Mouse (Mus musculus): ENCODE measurements around the gene Adgrb3. TPM values are rescaled to one million over a fixed set of nuclear protein-coding genes. Genes with fewer than 3 reads are reported as not detected.
"Not testable (repeated sequence)": the region's sequence is repeated elsewhere in the genome, so short reads cannot be mapped to it uniquely, and the experiment has no call there.

Adgrb3 gene
- polyA plus RNA-seq, 1 experiment from 2014 or later = 1.5 TPM

- Histone ChIP-seq H3K4me3 (no peak overlapping the region), H3K27me3 (no peaks in the 10 kb centered on the region), H3K4me2 (replicated peaks) (no peak overlapping the region), H3K9me3 (no peaks in the 10 kb centered on the region), H3K9ac (no peak overlapping the region), H3K27ac (no peak overlapping the region), H3K36me3 (no peaks in the 10 kb centered on the region), H3K4me1 (no peaks in the 10 kb centered on the region)
- ATAC-seq (ENCODE audit: low FRiP score, low read depth) = no peak
- 84% methylated on average over 2 of the region's 2 CpGs for whole genome bisulfite sequencing
Observed at GRCm38 (mm10) chr1:25706299-25706698, 123.2 kb downstream of the Adgrb3 start.

- Histone ChIP-seq H3K4me1 (no peaks in the 10 kb centered on the region), H3K27ac (no peak overlapping the region), H3K9ac (no peak overlapping the region), H3K9me3 (no peaks in the 10 kb centered on the region), H3K27me3 (no peaks in the 10 kb centered on the region), H3K4me3 (no peak overlapping the region), H3K4me2 (replicated peaks) (no peak overlapping the region), H3K36me3 (no peaks in the 10 kb centered on the region)
- ATAC-seq (ENCODE audit: low FRiP score, low read depth) = no peak
- WGBS = 89% methylated on average over 6 of the region's 6 CpGs
Observed at GRCm38 (mm10) chr1:25698702-25699250, 130.7 kb downstream of the Adgrb3 start.

- Histone ChIP-seq H3K4me2 (replicated peaks) (no peak overlapping the region), H3K9me3 (no peaks in the 10 kb centered on the region), H3K27ac (no peak overlapping the region), H3K9ac (no peak overlapping the region), H3K4me1 (no peaks in the 10 kb centered on the region), H3K4me3 (no peak overlapping the region), H3K27me3 (no peaks in the 10 kb centered on the region), H3K36me3 (no peaks in the 10 kb centered on the region)
- 93% methylated on average over 4 of the region's 4 CpGs for WGBS
- ATAC-seq (ENCODE audit: low FRiP score, low read depth) = no peak
Observed at GRCm38 (mm10) chr1:25697179-25697578, 132.3 kb downstream of the Adgrb3 start.

- no peak overlapping the region for H3K9ac ChIP-seq
- no peaks in the 10 kb centered on the region for H3K9me3 ChIP-seq
- WGBS = 69% methylated on average over 3 of the region's 3 CpGs
- no peak overlapping the region for H3K27ac ChIP-seq
- no peak for ATAC-seq (ENCODE audit: low FRiP score, low read depth)
- H3K27me3 ChIP-seq = no peaks in the 10 kb centered on the region
- H3K4me2 ChIP-seq (replicated peaks) = no peak overlapping the region
- H3K36me3 ChIP-seq = no peaks in the 10 kb centered on the region
- no peak overlapping the region for H3K4me3 ChIP-seq
- H3K4me1 ChIP-seq = no peaks in the 10 kb centered on the region
Observed at GRCm38 (mm10) chr1:25696771-25697170, 132.7 kb downstream of the Adgrb3 start.

GRCm38 (mm10) chr1:25682118-25682517 lies 147.4 kb downstream of the Adgrb3 start:
- Histone ChIP-seq H3K9me3 (no peaks in the 10 kb centered on the region), H3K4me1 (no peaks in the 10 kb centered on the region), H3K9ac (no peak overlapping the region), H3K4me3 (no peak overlapping the region), H3K27me3 (no peaks in the 10 kb centered on the region), H3K4me2 (replicated peaks) (no peak overlapping the region), H3K36me3 (no peaks in the 10 kb centered on the region), H3K27ac (no peak overlapping the region)
- 79% methylated on average over 3 of the region's 3 CpGs for WGBS
- no peak for ATAC-seq (ENCODE audit: low FRiP score, low read depth)

- no peaks in the 10 kb centered on the region for H3K4me1 ChIP-seq
- H3K27ac ChIP-seq = no peak overlapping the region
- H3K9ac ChIP-seq = no peak overlapping the region
- H3K27me3 ChIP-seq = no peaks in the 10 kb centered on the region
- no peaks in the 10 kb centered on the region for H3K9me3 ChIP-seq
- no peak overlapping the region for H3K4me2 ChIP-seq (replicated peaks)
- ATAC-seq (ENCODE audit: low FRiP score, low read depth) = no peak
- 64% methylated on average over 2 of the region's 2 CpGs for WGBS
- H3K36me3 ChIP-seq = no peaks in the 10 kb centered on the region
- H3K4me3 ChIP-seq = no peak overlapping the region
Observed at GRCm38 (mm10) chr1:25679656-25680055, 149.9 kb downstream of the Adgrb3 start.

GRCm38 (mm10) chr1:25652717-25653116 lies 176.8 kb downstream of the Adgrb3 start:
- no peak overlapping the region for H3K27ac ChIP-seq
- no peak overlapping the region for H3K9ac ChIP-seq
- 91% methylated on average over 1 of the region's 1 CpGs for WGBS
- H3K4me2 ChIP-seq (replicated peaks) = no peak overlapping the region
- H3K4me3 ChIP-seq = no peak overlapping the region
- no peak for ATAC-seq (ENCODE audit: low FRiP score, low read depth)
- H3K27me3 ChIP-seq = no peaks in the 10 kb centered on the region
- no peaks in the 10 kb centered on the region for H3K36me3 ChIP-seq
- no peaks in the 10 kb centered on the region for H3K4me1 ChIP-seq
- H3K9me3 ChIP-seq = no peaks in the 10 kb centered on the region

- no peak overlapping the region for H3K27ac ChIP-seq
- H3K27me3 ChIP-seq = no peaks in the 10 kb centered on the region
- no peaks in the 10 kb centered on the region for H3K36me3 ChIP-seq
- H3K4me1 ChIP-seq = no peaks in the 10 kb centered on the region
- no peaks in the 10 kb centered on the region for H3K9me3 ChIP-seq
- WGBS = 72% methylated on average over 5 of the region's 5 CpGs
- H3K4me2 ChIP-seq (replicated peaks) = no peak overlapping the region
- no peak overlapping the region for H3K9ac ChIP-seq
- no peak overlapping the region for H3K4me3 ChIP-seq
- ATAC-seq (ENCODE audit: low FRiP score, low read depth) = no peak
Observed at GRCm38 (mm10) chr1:25644256-25644655, 185.3 kb downstream of the Adgrb3 start.

- H3K27me3 ChIP-seq = no peaks in the 10 kb centered on the region
- H3K9ac ChIP-seq = no peak overlapping the region
- H3K36me3 ChIP-seq = no peaks in the 10 kb centered on the region
- H3K4me1 ChIP-seq = no peaks in the 10 kb centered on the region
- H3K27ac ChIP-seq = no peak overlapping the region
- H3K4me3 ChIP-seq = no peak overlapping the region
- ATAC-seq (ENCODE audit: low FRiP score, low read depth) = no peak
- no peak overlapping the region for H3K4me2 ChIP-seq (replicated peaks)
- H3K9me3 ChIP-seq = no peaks in the 10 kb centered on the region
- WGBS = 65% methylated on average over 4 of the region's 4 CpGs
Observed at GRCm38 (mm10) chr1:25621458-25621857, 208.0 kb downstream of the Adgrb3 start.

- no peak overlapping the region for H3K4me2 ChIP-seq (replicated peaks)
- H3K27me3 ChIP-seq = no peaks in the 10 kb centered on the region
- no peaks in the 10 kb centered on the region for H3K9me3 ChIP-seq
- H3K4me3 ChIP-seq = no peak overlapping the region
- no peaks in the 10 kb centered on the region for H3K4me1 ChIP-seq
- ATAC-seq (ENCODE audit: low FRiP score, low read depth) = no peak
- H3K9ac ChIP-seq = no peak overlapping the region
- H3K36me3 ChIP-seq = no peaks in the 10 kb centered on the region
- H3K27ac ChIP-seq = no peak overlapping the region
Observed at GRCm38 (mm10) chr1:25616954-25617353, 212.6 kb downstream of the Adgrb3 start.

GRCm38 (mm10) chr1:25610776-25611175 lies 218.7 kb downstream of the Adgrb3 start:
- not testable (repeated sequence) for H3K27me3 ChIP-seq; H3K9me3 ChIP-seq; H3K27ac ChIP-seq; H3K4me3 ChIP-seq; H3K9ac ChIP-seq; ATAC-seq (ENCODE audit: low FRiP score, low read depth); H3K36me3 ChIP-seq; H3K4me1 ChIP-seq; H3K4me2 ChIP-seq (replicated peaks)

- no peak for ATAC-seq (ENCODE audit: low FRiP score, low read depth)
- H3K27me3 ChIP-seq = no peaks in the 10 kb centered on the region
- 87% methylated on average over 5 of the region's 5 CpGs for WGBS
- H3K9ac ChIP-seq = no peak overlapping the region
- no peaks in the 10 kb centered on the region for H3K4me1 ChIP-seq
- no peaks in the 10 kb centered on the region for H3K9me3 ChIP-seq
- no peaks in the 10 kb centered on the region for H3K36me3 ChIP-seq
- no peak overlapping the region for H3K4me3 ChIP-seq
- H3K27ac ChIP-seq = no peak overlapping the region
- H3K4me2 ChIP-seq (replicated peaks) = no peak overlapping the region
Observed at GRCm38 (mm10) chr1:25598941-25599340, 230.6 kb downstream of the Adgrb3 start.

GRCm38 (mm10) chr1:25588568-25589118 lies 240.9 kb downstream of the Adgrb3 start:
- no peak for ATAC-seq (ENCODE audit: low FRiP score, low read depth)
- no peaks in the 10 kb centered on the region for H3K4me1 ChIP-seq
- WGBS = 65% methylated on average over 2 of the region's 2 CpGs

More at GRCm38 (mm10) chr1:25588568-25589118, 240.9 kb downstream of the Adgrb3 start:
- Histone ChIP-seq H3K4me3 (no peak overlapping the region), H3K4me2 (replicated peaks) (no peak overlapping the region), H3K9ac (no peak overlapping the region), H3K36me3 (no peaks in the 10 kb centered on the region), H3K27ac (no peak overlapping the region), H3K9me3 (no peaks in the 10 kb centered on the region), H3K27me3 (no peaks in the 10 kb centered on the region)
